Mouse (Mus musculus): Measurements from ENCODE around the gene Pgm3.

DNA sequence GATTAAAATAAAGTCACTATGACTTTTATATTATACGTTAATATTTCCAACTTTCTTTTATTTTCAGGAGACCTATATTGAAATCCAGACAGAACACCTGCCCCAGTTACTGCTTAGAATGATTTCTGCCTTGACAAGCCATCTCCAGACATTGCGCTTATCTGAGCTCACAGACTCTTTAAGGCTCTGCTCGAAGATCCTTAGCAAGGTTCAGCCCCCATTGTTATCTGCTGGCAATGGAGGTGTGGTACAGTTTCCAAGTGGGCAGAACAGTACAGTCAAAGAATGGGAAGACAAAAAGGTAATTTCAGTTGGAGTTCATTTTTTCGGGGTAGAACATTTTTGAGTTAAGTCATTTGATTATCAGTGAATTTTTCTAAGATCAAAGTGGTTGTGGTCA lies 64.2 kb downstream of the Pgm3 start:
- TF ChIP-seq CTCF (IDR thresholded peaks at IDR 0.05), result no peak
- no peak for TF ChIP-seq POLR2A (IDR thresholded peaks at IDR 0.05; ENCODE audit: insufficient read depth, low read depth, low read length)
- TF ChIP-seq EP300 (IDR thresholded peaks at IDR 0.05; ENCODE audit: insufficient read depth, low read depth, low read length), result no peak
